Mouse (Mus musculus): ENCODE measurements at regions not wholly inside any gene's neighbourhood (a gene's known extent, or its start where the extent isn't known, plus 50 kb on each side); places are given as distances from the start of the nearest gene placed in this dataset.

DNA sequence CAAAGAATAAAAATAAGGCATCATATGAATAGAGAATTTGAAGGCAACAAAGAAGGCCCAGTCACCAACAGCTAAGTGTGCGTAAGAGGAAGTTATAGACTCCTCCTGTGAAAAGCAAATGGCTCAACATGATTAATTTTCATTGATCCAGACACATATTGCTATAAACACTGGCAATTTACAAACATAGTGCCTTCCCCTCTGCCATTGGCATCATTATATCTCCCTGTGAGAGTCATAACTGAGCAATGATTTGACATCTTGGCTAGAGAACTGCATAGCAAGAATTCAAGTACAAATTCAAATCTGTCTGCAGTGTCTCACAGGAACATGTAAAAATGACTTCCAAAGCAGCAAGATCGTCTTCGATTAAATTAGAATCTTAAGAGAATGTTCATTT is 167.2 kb upstream of the Mbnl1 start:
- Histone ChIP-seq H3K4me3 (ENCODE audit: low read depth, low read length) (no peak overlapping the region), H3K9ac (replicated peaks; ENCODE audit: low read depth) (no peak overlapping the region), H3K4me2 (replicated peaks; ENCODE audit: low read depth, low read length) (no peak overlapping the region), H3K27ac (ENCODE audit: low read length) (no peak overlapping the region), H3K36me3 (ENCODE audit: insufficient read depth, low read length) (no peaks in the 10 kb centered on the region), H3K27me3 (replicated peaks; ENCODE audit: insufficient read depth, low read length) (no peaks in the 10 kb centered on the region), H3K4me1 (ENCODE audit: insufficient read depth, low read depth, low read length) (no peaks in the 10 kb centered on the region), H3K9me3 (ENCODE audit: low read length) (no peaks in the 10 kb centered on the region)
- no peak for DNase-seq (ENCODE audit: low spot score)
- TF ChIP-seq EP300 (IDR thresholded peaks at IDR 0.05): no peak
- no peak for TF ChIP-seq CTCF (IDR thresholded peaks at IDR 0.05)
- 89% methylated on average over 3 of the region's 3 CpGs for whole genome bisulfite sequencing
- ATAC-seq: no peak

DNA sequence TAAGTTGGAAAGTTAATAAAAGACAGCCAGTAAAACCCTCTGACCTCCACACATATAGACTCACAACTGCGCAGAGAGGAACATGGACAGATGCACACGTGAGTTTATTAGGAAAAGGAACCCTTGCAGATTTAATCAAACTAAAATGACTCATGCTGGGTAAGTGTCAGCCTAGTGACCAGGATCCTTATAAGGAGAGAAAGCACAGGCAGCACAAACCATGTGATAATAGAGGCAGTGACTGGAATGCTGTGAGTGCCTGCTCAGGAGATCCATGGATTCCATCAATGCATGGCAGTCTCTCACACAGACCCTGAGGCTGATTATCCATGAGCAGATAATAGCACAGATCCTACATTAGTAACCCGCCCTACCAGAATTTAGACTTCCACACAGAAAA is 162.2 kb upstream of the Mbnl1 start:
- no peaks in the 10 kb centered on the region for H3K36me3 ChIP-seq (ENCODE audit: insufficient read depth, low read length)
- peak; percentile 69; the same call in 1 of the 2 replicates for ATAC-seq
- H3K4me1 ChIP-seq (ENCODE audit: insufficient read depth, low read depth, low read length): no peaks in the 10 kb centered on the region
- WGBS: 74% methylated on average over 3 of the region's 3 CpGs
- no peaks in the 10 kb centered on the region for H3K9me3 ChIP-seq (ENCODE audit: low read length)
- H3K9ac ChIP-seq (replicated peaks; ENCODE audit: low read depth): no peak overlapping the region
- 0 out of 2 replicates have a peak, but pooled peaks have one; percentile 32 for TF ChIP-seq EP300 (IDR thresholded peaks at IDR 0.05)
- no peak for TF ChIP-seq CTCF (IDR thresholded peaks at IDR 0.05)
- no peaks in the 10 kb centered on the region for H3K27me3 ChIP-seq (replicated peaks; ENCODE audit: insufficient read depth, low read length)
- H3K4me3 ChIP-seq (ENCODE audit: low read depth, low read length): no peak overlapping the region
- no peak overlapping the region for H3K4me2 ChIP-seq (replicated peaks; ENCODE audit: low read depth, low read length)
- DNase-seq (ENCODE audit: low spot score): peak; percentile 15
- H3K27ac ChIP-seq (ENCODE audit: low read length): no peak overlapping the region

DNA sequence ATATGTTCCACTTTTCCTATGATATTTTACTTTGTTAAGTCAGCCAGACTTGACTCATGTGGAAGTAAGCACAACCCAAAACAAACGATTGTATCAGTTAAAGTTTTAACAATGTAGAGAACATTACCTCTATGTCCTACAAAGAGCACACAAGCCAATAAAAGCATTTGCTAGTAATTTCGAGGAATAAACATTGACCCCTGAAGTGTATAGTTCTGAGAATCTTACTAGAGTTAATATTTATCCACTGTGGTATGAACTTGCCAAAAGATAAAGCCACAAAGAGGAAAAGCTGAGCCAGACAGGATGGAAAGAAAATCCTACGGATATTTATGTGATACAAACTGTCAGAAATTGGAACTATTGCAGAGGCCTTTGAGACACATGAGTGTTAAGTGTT is 161.5 kb upstream of the Mbnl1 start:
- H3K4me1 ChIP-seq (ENCODE audit: insufficient read depth, low read depth, low read length): no peaks in the 10 kb centered on the region
- H3K9ac ChIP-seq (replicated peaks; ENCODE audit: low read depth): no peak overlapping the region
- no peak overlapping the region for H3K27ac ChIP-seq (ENCODE audit: low read length)
- no peak for TF ChIP-seq EP300 (IDR thresholded peaks at IDR 0.05)
- TF ChIP-seq CTCF (IDR thresholded peaks at IDR 0.05): no peak
- no peak for DNase-seq (ENCODE audit: low spot score)
- H3K4me3 ChIP-seq (ENCODE audit: low read depth, low read length): no peak overlapping the region
- ATAC-seq: no peak
- H3K27me3 ChIP-seq (replicated peaks; ENCODE audit: insufficient read depth, low read length): no peaks in the 10 kb centered on the region
- no peaks in the 10 kb centered on the region for H3K9me3 ChIP-seq (ENCODE audit: low read length)
- no peaks in the 10 kb centered on the region for H3K36me3 ChIP-seq (ENCODE audit: insufficient read depth, low read length)
- 29% methylated on average over 3 of the region's 3 CpGs for WGBS
- no peak overlapping the region for H3K4me2 ChIP-seq (replicated peaks; ENCODE audit: low read depth, low read length)

DNA sequence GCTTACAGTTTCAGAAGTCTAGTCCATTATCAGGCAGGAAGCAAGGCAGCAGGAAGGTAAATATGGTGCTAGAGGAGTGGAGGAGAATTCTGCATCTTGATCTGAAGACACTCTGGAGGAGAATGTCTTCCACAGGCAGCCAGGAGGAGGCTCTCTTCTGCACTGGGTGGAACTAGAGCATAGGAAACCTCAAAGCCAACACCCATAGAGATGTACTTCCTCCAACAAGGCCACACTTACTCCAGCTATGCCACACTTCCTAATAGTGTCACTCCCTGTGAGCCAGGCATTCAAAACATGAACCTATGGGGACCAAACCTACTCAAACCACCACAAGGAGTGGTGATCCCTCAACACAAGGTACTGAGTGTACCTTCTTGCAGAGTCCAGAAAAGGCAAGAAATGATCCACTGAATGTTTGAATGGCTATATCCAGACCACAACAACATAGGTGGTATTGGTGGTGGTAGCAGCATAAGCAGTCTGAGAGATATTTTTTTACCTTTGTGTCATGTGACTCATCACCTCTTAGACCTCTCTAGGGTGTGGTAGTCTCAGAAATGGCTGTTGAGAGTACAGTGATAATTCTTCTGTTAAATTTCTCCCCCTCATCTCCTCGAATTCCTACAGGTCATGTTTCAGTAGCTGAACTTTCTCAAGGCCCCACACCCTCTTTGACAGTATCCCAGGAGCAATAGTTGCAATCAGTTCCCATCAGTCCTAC is 152.3 kb upstream of the Mbnl1 start:
- no peak overlapping the region for H3K4me3 ChIP-seq (ENCODE audit: low read depth, low read length)
- ATAC-seq (peak; percentile 32), DNase-seq (ENCODE audit: low spot score) (peak; percentile 22)
- H3K4me1 ChIP-seq (ENCODE audit: insufficient read depth, low read depth, low read length): no peaks in the 10 kb centered on the region
- no peaks in the 10 kb centered on the region for H3K9me3 ChIP-seq (ENCODE audit: low read length)
- H3K9ac ChIP-seq (replicated peaks; ENCODE audit: low read depth): no peak overlapping the region
- H3K27ac ChIP-seq (ENCODE audit: low read length): no peak overlapping the region
- H3K36me3 ChIP-seq (ENCODE audit: insufficient read depth, low read length): no peaks in the 10 kb centered on the region
- no peaks in the 10 kb centered on the region for H3K27me3 ChIP-seq (replicated peaks; ENCODE audit: insufficient read depth, low read length)
- TF ChIP-seq CTCF (IDR thresholded peaks at IDR 0.05) (peak; percentile 42), EP300 (IDR thresholded peaks at IDR 0.05) (no peak)
- WGBS: 59% methylated on average over 1 of the region's 1 CpGs
- H3K4me2 ChIP-seq (replicated peaks; ENCODE audit: low read depth, low read length): no peak overlapping the region

DNA sequence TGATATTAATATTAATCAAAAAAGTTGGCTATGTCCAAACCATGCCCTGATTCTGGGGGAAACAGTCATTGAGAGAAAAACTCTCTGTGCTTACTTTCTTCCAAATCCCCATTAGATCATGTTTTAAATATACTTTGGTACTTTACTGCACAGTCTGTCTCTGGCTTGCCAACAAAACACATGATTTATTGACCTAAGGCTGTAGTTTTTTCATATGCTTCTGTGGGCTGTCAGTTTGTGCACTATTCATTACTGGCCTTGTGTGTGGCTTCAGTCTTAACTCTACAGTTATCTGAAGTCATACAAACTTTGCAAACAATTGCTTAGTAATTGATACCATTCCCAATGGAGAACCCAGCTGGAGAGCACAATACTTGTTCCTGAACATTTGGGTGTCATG is 149.1 kb upstream of the Mbnl1 start:
- Histone ChIP-seq H3K27ac (ENCODE audit: low read length) (no peak overlapping the region), H3K4me1 (ENCODE audit: insufficient read depth, low read depth, low read length) (no peaks in the 10 kb centered on the region), H3K4me3 (ENCODE audit: low read depth, low read length) (no peak overlapping the region), H3K36me3 (ENCODE audit: insufficient read depth, low read length) (no peaks in the 10 kb centered on the region), H3K4me2 (replicated peaks; ENCODE audit: low read depth, low read length) (no peak overlapping the region), H3K27me3 (replicated peaks; ENCODE audit: insufficient read depth, low read length) (no peaks in the 10 kb centered on the region), H3K9me3 (ENCODE audit: low read length) (no peaks in the 10 kb centered on the region), H3K9ac (replicated peaks; ENCODE audit: low read depth) (no peak overlapping the region)
- TF ChIP-seq CTCF (IDR thresholded peaks at IDR 0.05) (no peak), EP300 (IDR thresholded peaks at IDR 0.05) (no peak)
- ATAC-seq (no peak), DNase-seq (ENCODE audit: low spot score) (no peak)

DNA sequence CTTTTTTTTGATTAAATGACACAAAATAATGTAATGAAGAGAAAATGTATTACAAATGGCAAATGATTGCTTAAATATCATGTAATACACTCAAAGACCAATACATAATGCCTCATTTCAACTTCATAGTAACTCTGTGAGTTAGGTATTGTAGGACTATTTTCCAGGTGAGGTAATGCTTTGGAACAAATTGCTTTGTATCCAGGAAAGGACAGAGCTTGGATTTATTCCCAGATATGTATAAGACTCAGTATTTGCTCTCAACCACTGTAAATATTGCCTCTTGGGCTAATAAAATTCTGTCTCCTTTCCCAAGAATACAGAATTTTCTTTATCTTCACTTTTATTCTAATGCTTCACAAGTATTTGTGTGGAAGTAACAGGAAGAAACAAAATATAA is 148.2 kb upstream of the Mbnl1 start:
- Histone ChIP-seq H3K36me3 (ENCODE audit: insufficient read depth, low read length) (no peaks in the 10 kb centered on the region), H3K4me3 (ENCODE audit: low read depth, low read length) (no peak overlapping the region), H3K27me3 (replicated peaks; ENCODE audit: insufficient read depth, low read length) (no peaks in the 10 kb centered on the region), H3K9me3 (ENCODE audit: low read length) (no peaks in the 10 kb centered on the region), H3K9ac (replicated peaks; ENCODE audit: low read depth) (no peak overlapping the region), H3K27ac (ENCODE audit: low read length) (no peak overlapping the region), H3K4me1 (ENCODE audit: insufficient read depth, low read depth, low read length) (no peaks in the 10 kb centered on the region), H3K4me2 (replicated peaks; ENCODE audit: low read depth, low read length) (no peak overlapping the region)
- peak; percentile 78 for DNase-seq (ENCODE audit: low spot score)
- TF ChIP-seq EP300 (IDR thresholded peaks at IDR 0.05) (no peak), CTCF (IDR thresholded peaks at IDR 0.05) (no peak)
- ATAC-seq: no peak

DNA sequence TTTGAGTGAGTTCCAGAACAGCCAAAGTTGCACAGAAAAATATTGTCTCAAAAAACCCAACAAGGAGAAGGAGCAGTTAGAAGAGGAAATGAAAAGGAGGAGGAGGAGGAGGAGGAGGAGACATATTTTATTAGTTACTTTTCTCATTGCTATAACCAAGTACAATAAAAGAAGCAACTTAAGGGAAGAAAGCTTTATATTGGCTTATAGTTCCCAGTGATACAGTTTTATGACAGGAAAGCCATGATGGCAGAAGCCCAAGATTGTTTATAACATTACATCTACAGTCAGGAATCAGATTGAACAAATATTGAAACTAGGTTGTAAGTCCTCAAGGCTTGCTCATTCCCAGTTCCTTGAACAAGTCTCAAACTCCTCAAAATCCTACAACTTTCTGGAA is 147.7 kb upstream of the Mbnl1 start:
- TF ChIP-seq CTCF (IDR thresholded peaks at IDR 0.05) (no peak), EP300 (IDR thresholded peaks at IDR 0.05) (no peak)

More for the DNA sequence above, 147.7 kb upstream of the Mbnl1 start:
- H3K27ac ChIP-seq (ENCODE audit: low read length): no peak overlapping the region
- H3K4me2 ChIP-seq (replicated peaks; ENCODE audit: low read depth, low read length): no peak overlapping the region
- H3K4me3 ChIP-seq (ENCODE audit: low read depth, low read length): no peak overlapping the region
- DNase-seq (ENCODE audit: low spot score): no peak
- no peaks in the 10 kb centered on the region for H3K4me1 ChIP-seq (ENCODE audit: insufficient read depth, low read depth, low read length)
- no peaks in the 10 kb centered on the region for H3K27me3 ChIP-seq (replicated peaks; ENCODE audit: insufficient read depth, low read length)
- ATAC-seq: no peak
- H3K36me3 ChIP-seq (ENCODE audit: insufficient read depth, low read length): no peaks in the 10 kb centered on the region
- H3K9ac ChIP-seq (replicated peaks; ENCODE audit: low read depth): no peak overlapping the region
- no peaks in the 10 kb centered on the region for H3K9me3 ChIP-seq (ENCODE audit: low read length)
